Mouse (Mus musculus): ENCODE results near the gene Syt12.

Gene Syt12

DNA sequence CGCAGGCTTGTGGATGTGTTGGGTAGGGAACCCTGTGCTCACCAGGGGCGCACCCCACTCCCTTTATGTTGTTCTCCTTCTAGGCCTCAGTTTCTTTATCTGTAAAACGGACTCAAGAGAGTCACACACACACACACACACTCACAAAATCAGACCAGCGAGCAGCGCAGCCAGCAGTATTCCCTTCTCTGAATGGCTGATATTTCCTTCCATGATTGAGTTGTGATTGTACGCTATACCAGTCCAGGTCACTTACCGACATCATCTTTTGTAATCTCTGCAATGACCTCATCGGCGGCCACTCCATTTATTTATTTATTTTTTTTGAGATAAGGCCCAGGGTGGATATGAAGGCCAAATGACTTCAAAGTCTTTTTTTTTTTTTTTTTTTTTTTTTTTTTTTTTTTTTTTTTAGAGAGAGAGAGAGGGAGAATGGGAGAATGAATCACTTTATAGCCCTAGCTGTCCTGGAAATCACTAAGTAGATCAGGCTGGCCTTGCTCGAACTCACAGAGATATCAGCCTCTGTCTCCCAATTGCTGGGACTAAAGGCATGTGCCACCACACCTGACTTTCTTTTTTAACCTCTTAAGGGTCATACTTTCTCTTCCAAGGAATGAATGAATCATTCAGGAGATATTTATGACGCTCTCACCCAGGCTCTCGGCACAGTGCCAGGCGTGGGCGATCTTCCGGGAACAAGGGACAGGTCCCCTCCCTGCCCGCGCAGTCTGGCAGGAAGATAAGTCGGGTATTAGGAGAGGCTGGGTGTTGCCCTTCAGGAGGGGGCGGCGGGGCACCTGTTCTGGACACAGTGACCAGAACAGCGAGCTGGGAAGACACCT, at the start of gene Syt12:
Gene Syt12, minus strand, starts transcription at position 103 of the 845 bp plus-strand sequence.
- peak; percentile 32 for DNase-seq (ENCODE audit: low read depth, low spot score)

DNA sequence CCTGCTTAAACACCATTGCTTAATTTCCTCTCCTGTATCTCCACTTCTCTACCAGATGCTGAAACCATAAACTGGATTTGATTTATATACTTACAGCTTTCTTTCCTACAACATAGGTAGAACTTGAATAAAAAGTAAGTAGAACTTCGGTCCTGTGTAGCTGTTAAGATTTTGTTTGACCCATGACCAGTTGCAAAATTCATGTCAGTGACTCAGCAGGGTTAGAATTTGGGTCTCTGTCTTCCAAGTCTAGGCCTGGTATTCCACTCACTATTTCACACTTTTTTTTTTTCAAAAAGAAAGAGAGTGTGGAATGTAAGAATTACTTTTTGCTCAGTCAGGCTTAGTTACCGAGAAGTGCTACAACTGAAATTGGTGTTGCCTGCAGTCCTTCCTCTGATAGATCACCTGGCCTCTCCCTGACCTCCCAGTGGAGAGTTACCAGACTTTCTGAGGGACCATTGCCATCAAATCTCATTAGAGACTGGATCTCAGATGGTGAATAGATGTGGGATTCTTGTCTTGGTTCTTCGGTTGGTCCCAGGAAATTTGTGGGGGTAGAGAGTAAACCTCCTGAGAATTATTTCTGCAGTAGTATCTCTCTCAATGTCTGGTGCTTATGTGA, 44.3 kb upstream of the Syt12 start:
- DNase-seq (ENCODE audit: low read depth, low spot score), result peak; percentile 88

DNA sequence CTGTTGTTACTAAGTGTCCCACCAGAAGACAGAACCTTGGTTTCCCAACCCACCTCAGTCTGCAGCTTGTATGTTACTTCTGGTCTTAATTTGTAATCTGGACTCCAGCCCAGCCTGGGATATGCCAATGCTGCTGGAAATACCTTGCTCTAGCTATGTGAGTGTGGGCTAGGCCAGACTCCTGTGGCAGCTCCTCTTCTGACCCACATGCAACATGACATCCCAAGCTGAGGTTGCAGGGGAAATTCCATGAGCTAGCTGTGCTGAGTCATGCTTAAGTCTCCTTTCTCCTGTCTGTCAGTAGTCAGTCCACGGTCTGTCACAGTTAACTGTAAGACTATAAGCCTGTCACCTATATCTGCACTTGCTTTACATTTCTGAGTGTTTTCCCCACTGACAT, 40.2 kb upstream of the Syt12 start:
- DNase-seq (ENCODE audit: low read depth, low spot score), result peak; percentile 95

DNA sequence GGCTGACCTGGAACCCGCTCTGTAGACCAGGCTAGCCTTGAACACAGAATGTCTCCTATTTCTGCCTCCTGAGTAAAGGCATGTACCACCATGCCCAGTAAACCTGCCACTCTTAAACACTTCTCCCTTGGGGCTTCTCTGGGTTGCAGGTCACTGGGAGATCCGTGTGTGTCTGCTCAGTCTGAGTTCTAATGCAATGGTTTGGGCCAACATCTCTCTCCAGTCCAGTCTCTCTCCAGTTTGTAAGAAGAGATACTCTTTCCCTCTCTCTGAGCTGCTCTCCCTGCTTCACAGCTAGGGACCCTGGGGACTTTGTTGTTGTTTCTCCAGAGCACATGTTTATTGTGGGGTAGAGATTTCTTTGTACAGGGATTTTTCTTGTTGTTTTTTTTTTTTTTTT, 39.0 kb upstream of the Syt12 start:
- DNase-seq (ENCODE audit: low read depth, low spot score), result peak; percentile 33

DNA sequence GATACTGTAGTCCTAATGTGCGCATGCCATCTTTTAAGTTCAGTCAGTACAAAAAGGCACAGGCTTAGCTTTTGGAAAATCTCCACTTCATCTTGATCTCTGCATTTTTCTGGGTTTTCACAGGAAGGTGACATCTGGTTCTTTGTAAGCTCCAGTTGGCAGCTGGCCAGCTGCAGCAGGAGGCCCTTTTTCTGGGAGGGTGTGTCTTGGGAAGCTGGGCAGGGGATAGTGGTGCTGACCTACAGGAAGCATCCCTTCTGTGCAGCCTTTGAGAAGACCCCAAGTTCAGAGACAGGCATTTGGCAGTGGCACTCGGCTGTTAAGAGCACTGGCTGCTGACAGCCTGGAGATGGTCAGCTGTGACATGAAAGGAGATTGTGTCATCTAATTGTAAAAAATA, 38.5 kb upstream of the Syt12 start:
- DNase-seq (ENCODE audit: low read depth, low spot score), result peak; percentile 82

GRCm38 (mm10) chr19:4513236-4513858, 36.1 kb upstream of the Syt12 start:
- no peak for DNase-seq (ENCODE audit: low read depth, low spot score)

DNA sequence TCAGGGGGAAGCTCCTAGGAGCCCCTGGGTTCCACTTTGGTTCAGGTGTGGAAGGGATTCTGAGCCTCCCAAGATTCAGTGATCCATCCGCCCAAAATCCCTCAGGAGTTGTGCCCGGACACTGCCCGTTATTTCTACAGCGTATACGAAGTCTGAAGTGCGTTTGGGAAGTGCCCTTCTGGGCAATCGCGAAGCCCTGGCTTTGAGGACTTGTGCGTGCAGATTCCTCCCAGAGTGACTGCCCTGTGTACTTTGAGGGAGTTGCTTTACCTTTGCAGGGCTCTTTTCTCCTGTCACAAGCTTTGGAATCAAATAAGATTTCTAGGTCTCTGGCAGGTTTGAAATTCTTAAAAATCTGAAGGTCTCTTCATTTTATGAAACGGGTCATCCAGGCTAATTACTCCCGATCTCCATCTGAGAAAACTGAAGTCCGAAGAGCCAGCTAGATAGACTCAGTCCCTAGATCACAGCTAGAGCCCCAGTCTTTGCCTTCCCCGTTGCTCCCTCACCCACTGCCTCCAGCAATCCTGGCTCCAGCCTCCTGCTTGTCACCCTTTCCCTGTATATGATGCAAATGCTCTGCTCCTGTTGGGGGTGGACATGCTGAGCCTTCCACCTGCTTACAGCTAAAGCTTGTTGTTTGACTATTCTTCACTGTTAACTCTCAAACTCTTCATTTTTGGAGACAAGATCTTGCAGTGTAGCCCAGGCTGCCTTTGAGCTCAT, 34.0 kb upstream of the Syt12 start:
- DNase-seq (ENCODE audit: low read depth, low spot score), result peak; percentile 23

- peak; percentile 100 for DNase-seq (ENCODE audit: low read depth, low spot score)
These were observed 33.0 kb upstream of the Syt12 start, which contains the start of gene Pcx for GRCm38 (mm10) chr19:4509986-4510963. Gene Pcx (plus strand): TSS chr19:4510472.

DNA sequence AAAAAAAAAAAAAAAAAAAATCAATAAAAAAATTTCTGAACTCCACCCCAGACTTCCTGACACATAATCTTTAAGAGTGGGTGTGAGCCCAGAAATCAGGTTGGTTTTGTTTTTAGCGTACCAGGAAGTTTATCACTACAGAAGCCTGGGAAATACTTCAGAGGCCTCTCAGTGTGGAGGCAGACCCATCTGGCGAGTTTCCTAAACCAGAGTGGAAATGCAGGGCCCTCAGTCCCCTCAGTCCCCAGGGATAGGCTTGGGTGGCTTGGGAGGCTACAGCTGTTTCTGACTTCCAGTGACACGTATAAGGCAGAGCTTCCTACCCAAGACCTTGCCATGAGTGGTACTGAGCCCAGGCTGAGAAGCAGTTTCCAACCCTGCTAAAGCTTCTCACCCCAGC, 30.5 kb upstream of the Syt12 start:
- DNase-seq (ENCODE audit: low read depth, low spot score), result no peak

DNA sequence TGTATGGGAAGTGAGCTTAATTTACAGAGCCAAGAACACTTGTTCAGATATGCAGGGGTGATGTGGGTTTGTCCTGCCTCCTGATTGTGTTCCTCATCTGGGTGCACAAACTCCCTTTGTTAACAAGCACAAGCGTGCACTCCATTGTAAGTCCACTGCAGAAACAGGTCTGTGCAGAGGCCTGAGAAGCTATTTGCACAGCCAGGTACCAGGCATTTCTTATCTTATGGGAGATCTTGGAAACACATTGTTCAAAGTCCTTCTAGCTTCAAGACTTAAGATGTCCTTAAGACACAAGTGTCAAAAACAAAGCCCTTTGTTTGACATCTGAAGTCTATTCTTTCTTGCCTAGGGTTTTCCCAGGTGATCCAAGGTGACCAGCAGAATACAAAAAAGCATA, 27.6 kb upstream of the Syt12 start:
- DNase-seq (ENCODE audit: low read depth, low spot score), result no peak

- no peak for DNase-seq (ENCODE audit: low read depth, low spot score)
These were observed 25.5 kb upstream of the Syt12 start for GRCm38 (mm10) chr19:4502701-4503100.

DNA sequence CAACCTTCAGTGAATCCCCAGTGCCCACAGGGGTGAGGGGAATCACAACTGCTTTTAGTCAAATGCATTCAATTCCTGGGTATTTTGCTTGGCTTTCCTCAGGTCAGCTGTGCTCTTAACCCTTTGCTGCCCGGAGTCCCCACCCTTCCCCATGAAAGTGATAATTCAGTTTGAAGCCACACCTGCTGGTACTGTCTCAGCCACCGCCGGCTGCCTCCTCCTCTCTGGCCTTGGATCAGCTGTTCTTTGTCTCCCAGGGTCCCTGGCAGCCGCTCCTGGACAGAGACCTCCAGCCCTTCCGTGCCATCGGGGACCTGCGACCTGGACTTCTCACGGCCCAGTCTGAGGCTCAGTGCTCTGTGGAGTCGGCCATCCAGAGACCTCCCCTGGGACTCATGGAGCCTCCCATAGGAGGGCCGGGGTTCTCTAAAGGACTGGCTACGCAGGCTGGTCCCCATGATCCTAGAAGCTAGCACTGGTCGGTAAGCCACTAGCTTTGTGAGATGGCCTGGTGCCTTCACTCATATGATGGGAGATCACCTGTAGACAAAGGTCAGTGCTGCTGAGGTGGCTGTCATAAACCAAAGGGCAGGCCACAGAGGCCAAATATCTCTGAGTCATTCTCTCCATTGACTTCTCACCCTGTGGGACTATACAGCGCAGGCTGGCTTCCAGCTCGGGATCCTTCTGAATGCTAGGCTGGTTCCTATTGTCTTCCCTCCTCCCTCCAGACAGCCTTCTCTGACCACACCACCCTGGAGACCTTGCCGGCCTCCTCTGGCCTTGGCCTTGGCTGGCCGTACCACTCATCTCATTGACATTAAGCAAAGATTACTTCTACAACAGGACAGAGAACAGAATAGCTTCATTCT, 21.1 kb upstream of the Syt12 start, which contains the start of gene 2010003K11Rik:
Gene 2010003K11Rik, minus strand, starts transcription at position 522 of the 872 bp plus-strand sequence.
- DNase-seq (ENCODE audit: low read depth, low spot score), result peak; percentile 76

- peak; percentile 97 for DNase-seq (ENCODE audit: low read depth, low spot score)
These were observed 20.2 kb upstream of the Syt12 start for GRCm38 (mm10) chr19:4497263-4497973.

- DNase-seq (ENCODE audit: low read depth, low spot score), result no peak
These were observed 19.5 kb upstream of the Syt12 start for GRCm38 (mm10) chr19:4496535-4497262.

DNA sequence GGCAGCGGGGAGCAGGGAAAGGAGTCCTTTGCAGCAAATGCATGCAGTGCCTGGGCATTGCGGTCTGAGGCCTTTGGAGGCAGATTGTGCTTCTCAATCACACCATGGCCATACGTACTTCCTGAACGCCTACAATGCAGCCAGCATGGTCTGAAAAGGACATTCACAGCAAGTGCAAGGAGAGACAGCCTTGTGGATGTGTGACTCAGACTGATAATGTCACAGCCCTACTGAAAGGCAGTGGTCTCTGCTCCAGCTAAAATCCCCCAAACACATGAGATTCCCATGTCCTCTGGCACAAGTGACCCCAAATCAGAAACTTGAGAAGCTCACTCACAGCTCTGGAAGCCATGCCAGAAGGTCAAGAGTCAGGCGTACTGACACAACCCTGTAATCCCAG, 18.6 kb upstream of the Syt12 start:
- DNase-seq (ENCODE audit: low read depth, low spot score), result no peak

- DNase-seq (ENCODE audit: low read depth, low spot score), result no peak
These were observed 17.5 kb upstream of the Syt12 start for GRCm38 (mm10) chr19:4494707-4495106.

GRCm38 (mm10) chr19:4492526-4493296, 15.5 kb upstream of the Syt12 start:
- DNase-seq (ENCODE audit: low read depth, low spot score), result peak; percentile 92

All from 3T3-L1 (cell line).